Mouse (Mus musculus): ENCODE results near the gene Nxph4. TPM values are rescaled to one million over a fixed set of nuclear protein-coding genes. Genes with fewer than 3 reads are reported as not detected.

Gene Nxph4
- polyA plus RNA-seq, 1 experiment from 2014 or later, result 0.56 TPM

- 70% methylated on average over 18 of the region's 18 CpGs for WGBS
- no peak overlapping the region for H3K4me3 ChIP-seq (ENCODE audit: low read depth, low read length)
- H3K9me3 ChIP-seq (ENCODE audit: control insufficient read depth, low read length), result no peaks in the 10 kb centered on the region
- ATAC-seq (replicated peaks; ENCODE audit: low FRiP score) (no peak; the same call in 1 of the 2 replicates), DNase-seq (ENCODE audit: low spot score) (no peak)
- no peak overlapping the region for H3K27ac ChIP-seq (ENCODE audit: low read depth, low read length)
- H3K9ac ChIP-seq (ENCODE audit: low read depth, low read length), result no peak overlapping the region
- H3K4me2 ChIP-seq, result no peak overlapping the region
- H3K4me1 ChIP-seq (replicated peaks; ENCODE audit: control insufficient read depth, insufficient read depth, low read length), result no peaks in the 10 kb centered on the region
- H3K27me3 ChIP-seq (replicated peaks; ENCODE audit: control insufficient read depth, insufficient read depth, low read length), result no peaks in the 10 kb centered on the region
- H3K36me3 ChIP-seq (ENCODE audit: control insufficient read depth, insufficient read depth, low read length), result peaks cover 47% of the 10 kb centered on the region
Measured at GRCm38 (mm10) chr10:127555703-127556102, 21.3 kb upstream of the Nxph4 start.

GRCm38 (mm10) chr10:127549892-127550291 lies 15.5 kb upstream of the Nxph4 start:
- no peaks in the 10 kb centered on the region for H3K4me1 ChIP-seq (replicated peaks; ENCODE audit: control insufficient read depth, insufficient read depth, low read length)
- H3K4me2 ChIP-seq, result no peak overlapping the region
- no peak overlapping the region for H3K27ac ChIP-seq (ENCODE audit: low read depth, low read length)
- H3K9ac ChIP-seq (ENCODE audit: low read depth, low read length), result no peak overlapping the region
- WGBS, result 87% methylated on average over 17 of the region's 17 CpGs
- H3K36me3 ChIP-seq (ENCODE audit: control insufficient read depth, insufficient read depth, low read length), result peaks cover 28% of the 10 kb centered on the region
- no peak overlapping the region for H3K4me3 ChIP-seq (ENCODE audit: low read depth, low read length)
- H3K9me3 ChIP-seq (ENCODE audit: control insufficient read depth, low read length), result no peaks in the 10 kb centered on the region
- no peak for DNase-seq (ENCODE audit: low spot score)
- no peak for ATAC-seq (replicated peaks; ENCODE audit: low FRiP score)
- H3K27me3 ChIP-seq (replicated peaks; ENCODE audit: control insufficient read depth, insufficient read depth, low read length), result no peaks in the 10 kb centered on the region

- ATAC-seq (replicated peaks; ENCODE audit: low FRiP score) (no peak), DNase-seq (ENCODE audit: low spot score) (no peak)
- H3K9me3 ChIP-seq (ENCODE audit: control insufficient read depth, low read length), result no peaks in the 10 kb centered on the region
- H3K4me2 ChIP-seq, result no peak overlapping the region
- 93% methylated on average over 15 of the region's 15 CpGs for WGBS
- no peaks in the 10 kb centered on the region for H3K27me3 ChIP-seq (replicated peaks; ENCODE audit: control insufficient read depth, insufficient read depth, low read length)
- H3K4me1 ChIP-seq (replicated peaks; ENCODE audit: control insufficient read depth, insufficient read depth, low read length), result no peaks in the 10 kb centered on the region
- H3K4me3 ChIP-seq (ENCODE audit: low read depth, low read length), result no peak overlapping the region
- H3K9ac ChIP-seq (ENCODE audit: low read depth, low read length), result no peak overlapping the region
- H3K36me3 ChIP-seq (ENCODE audit: control insufficient read depth, insufficient read depth, low read length), result peaks cover 23% of the 10 kb centered on the region
- no peak overlapping the region for H3K27ac ChIP-seq (ENCODE audit: low read depth, low read length)
Measured at GRCm38 (mm10) chr10:127548236-127548635, 13.9 kb upstream of the Nxph4 start.

- DNase-seq (ENCODE audit: low spot score) (no peak), ATAC-seq (replicated peaks; ENCODE audit: low FRiP score) (no peak)
- H3K27ac ChIP-seq (ENCODE audit: low read depth, low read length), result no peak overlapping the region
- WGBS, result 84% methylated on average over 7 of the region's 7 CpGs
- H3K4me3 ChIP-seq (ENCODE audit: low read depth, low read length), result no peak overlapping the region
- H3K9me3 ChIP-seq (ENCODE audit: control insufficient read depth, low read length), result no peaks in the 10 kb centered on the region
- no peak overlapping the region for H3K4me2 ChIP-seq
- H3K36me3 ChIP-seq (ENCODE audit: control insufficient read depth, insufficient read depth, low read length), result peaks cover 17% of the 10 kb centered on the region
- H3K9ac ChIP-seq (ENCODE audit: low read depth, low read length), result no peak overlapping the region
- no peaks in the 10 kb centered on the region for H3K27me3 ChIP-seq (replicated peaks; ENCODE audit: control insufficient read depth, insufficient read depth, low read length)
- H3K4me1 ChIP-seq (replicated peaks; ENCODE audit: control insufficient read depth, insufficient read depth, low read length), result no peaks in the 10 kb centered on the region
Measured at GRCm38 (mm10) chr10:127546505-127546904, 12.1 kb upstream of the Nxph4 start.

- H3K4me2 ChIP-seq, result no peak overlapping the region
- DNase-seq (ENCODE audit: low spot score), result no peak
- no peaks in the 10 kb centered on the region for H3K4me1 ChIP-seq (replicated peaks; ENCODE audit: control insufficient read depth, insufficient read depth, low read length)
- H3K27ac ChIP-seq (ENCODE audit: low read depth, low read length), result no peak overlapping the region
- 91% methylated on average over 20 of the region's 20 CpGs for WGBS
- H3K9ac ChIP-seq (ENCODE audit: low read depth, low read length), result no peak overlapping the region
- H3K9me3 ChIP-seq (ENCODE audit: control insufficient read depth, low read length), result no peaks in the 10 kb centered on the region
- peaks cover 16% of the 10 kb centered on the region; the same call in 1 of the 2 replicates for H3K36me3 ChIP-seq (ENCODE audit: control insufficient read depth, insufficient read depth, low read length)
- H3K4me3 ChIP-seq (ENCODE audit: low read depth, low read length), result no peak overlapping the region
- H3K27me3 ChIP-seq (replicated peaks; ENCODE audit: control insufficient read depth, insufficient read depth, low read length), result peaks cover 2% of the 10 kb centered on the region; the same call in 1 of the 2 replicates
- no peak for ATAC-seq (replicated peaks; ENCODE audit: low FRiP score)
Measured at GRCm38 (mm10) chr10:127544375-127544774, 10.0 kb upstream of the Nxph4 start.

- no peak overlapping the region for H3K9ac ChIP-seq (ENCODE audit: low read depth, low read length)
- H3K4me2 ChIP-seq, result no peak overlapping the region
- no peaks in the 10 kb centered on the region for H3K4me1 ChIP-seq (replicated peaks; ENCODE audit: control insufficient read depth, insufficient read depth, low read length)
- H3K4me3 ChIP-seq (ENCODE audit: low read depth, low read length), result no peak overlapping the region
- H3K36me3 ChIP-seq (ENCODE audit: control insufficient read depth, insufficient read depth, low read length), result peaks cover 16% of the 10 kb centered on the region; the same call in 1 of the 2 replicates
- no peak overlapping the region for H3K27ac ChIP-seq (ENCODE audit: low read depth, low read length)
- H3K27me3 ChIP-seq (replicated peaks; ENCODE audit: control insufficient read depth, insufficient read depth, low read length), result peaks cover 2% of the 10 kb centered on the region; the same call in 1 of the 2 replicates
- WGBS, result 80% methylated on average over 3 of the region's 3 CpGs
- no peak for ATAC-seq (replicated peaks; ENCODE audit: low FRiP score)
- no peaks in the 10 kb centered on the region for H3K9me3 ChIP-seq (ENCODE audit: control insufficient read depth, low read length)
- DNase-seq (ENCODE audit: low spot score), result no peak
Measured at GRCm38 (mm10) chr10:127543916-127544315, 9.6 kb upstream of the Nxph4 start.

- Histone ChIP-seq H3K27ac (ENCODE audit: low read depth, low read length) (no peak overlapping the region), H3K9me3 (ENCODE audit: control insufficient read depth, low read length) (no peaks in the 10 kb centered on the region), H3K4me1 (replicated peaks; ENCODE audit: control insufficient read depth, insufficient read depth, low read length) (no peaks in the 10 kb centered on the region), H3K27me3 (replicated peaks; ENCODE audit: control insufficient read depth, insufficient read depth, low read length) (peaks cover 3% of the 10 kb centered on the region), H3K4me3 (ENCODE audit: low read depth, low read length) (no peak overlapping the region), H3K9ac (ENCODE audit: low read depth, low read length) (no peak overlapping the region), H3K4me2 (no peak overlapping the region), H3K36me3 (ENCODE audit: control insufficient read depth, insufficient read depth, low read length) (peaks cover 16% of the 10 kb centered on the region; the same call in 1 of the 2 replicates)
- no peak for ATAC-seq (replicated peaks; ENCODE audit: low FRiP score)
- DNase-seq (ENCODE audit: low spot score), result no peak
- 56% methylated on average over 6 of the region's 6 CpGs for WGBS
Measured at GRCm38 (mm10) chr10:127542720-127543119, 8.4 kb upstream of the Nxph4 start.

GRCm38 (mm10) chr10:127542084-127542483 lies 7.7 kb upstream of the Nxph4 start:
- peaks cover 16% of the 10 kb centered on the region; the same call in 1 of the 2 replicates for H3K36me3 ChIP-seq (ENCODE audit: control insufficient read depth, insufficient read depth, low read length)
- no peak for DNase-seq (ENCODE audit: low spot score)
- no peaks in the 10 kb centered on the region for H3K9me3 ChIP-seq (ENCODE audit: control insufficient read depth, low read length)
- H3K4me1 ChIP-seq (replicated peaks; ENCODE audit: control insufficient read depth, insufficient read depth, low read length), result no peaks in the 10 kb centered on the region
- H3K4me2 ChIP-seq, result no peak overlapping the region
- H3K27me3 ChIP-seq (replicated peaks; ENCODE audit: control insufficient read depth, insufficient read depth, low read length), result peaks cover 7% of the 10 kb centered on the region
- H3K9ac ChIP-seq (ENCODE audit: low read depth, low read length), result no peak overlapping the region
- ATAC-seq (replicated peaks; ENCODE audit: low FRiP score), result no peak
- WGBS, result 88% methylated on average over 13 of the region's 13 CpGs
- no peak overlapping the region for H3K4me3 ChIP-seq (ENCODE audit: low read depth, low read length)
- H3K27ac ChIP-seq (ENCODE audit: low read depth, low read length), result no peak overlapping the region

GRCm38 (mm10) chr10:127541510-127541909 lies 7.2 kb upstream of the Nxph4 start:
- 83% methylated on average over 8 of the region's 8 CpGs for WGBS

More at GRCm38 (mm10) chr10:127541510-127541909, 7.2 kb upstream of the Nxph4 start:
- peaks cover 13% of the 10 kb centered on the region for H3K27me3 ChIP-seq (replicated peaks; ENCODE audit: control insufficient read depth, insufficient read depth, low read length)
- DNase-seq (ENCODE audit: low spot score), result no peak
- H3K9me3 ChIP-seq (ENCODE audit: control insufficient read depth, low read length), result no peaks in the 10 kb centered on the region
- H3K9ac ChIP-seq (ENCODE audit: low read depth, low read length), result no peak overlapping the region
- H3K36me3 ChIP-seq (ENCODE audit: control insufficient read depth, insufficient read depth, low read length), result peaks cover 16% of the 10 kb centered on the region; the same call in 1 of the 2 replicates
- H3K4me3 ChIP-seq (ENCODE audit: low read depth, low read length), result no peak overlapping the region
- no peak overlapping the region for H3K27ac ChIP-seq (ENCODE audit: low read depth, low read length)
- H3K4me2 ChIP-seq, result no peak overlapping the region
- no peaks in the 10 kb centered on the region for H3K4me1 ChIP-seq (replicated peaks; ENCODE audit: control insufficient read depth, insufficient read depth, low read length)
- no peak for ATAC-seq (replicated peaks; ENCODE audit: low FRiP score)
